Mouse (Mus musculus) heart, adult 2 months (tissue): Measurements from ENCODE around the gene Mtx1.

Source experiments
- CTCF ChIP-seq: fragments of 200-600 bp; IDR thresholded peaks from 2 replicates; pipeline ENCODE4 v1.8.1; 2022; ENCODE audit warnings: antibody characterized with exemption, mild to moderate bottlenecking, moderate library complexity
- EP300 ChIP-seq: fragments of 200-500 bp; IDR thresholded peaks from 2 replicates; pipeline ENCODE4 v1.6.1; 2011; ENCODE audit warnings: low read depth, low read length, control low read depth; ENCODE audit not compliant: insufficient read depth
- POLR2A ChIP-seq: fragments of 200-500 bp; IDR thresholded peaks from 2 replicates; pipeline ENCODE4 v1.6.1; 2011; ENCODE audit warnings: mild to moderate bottlenecking, low read depth, low read length, control low read depth; ENCODE audit not compliant: insufficient read depth

DNA sequence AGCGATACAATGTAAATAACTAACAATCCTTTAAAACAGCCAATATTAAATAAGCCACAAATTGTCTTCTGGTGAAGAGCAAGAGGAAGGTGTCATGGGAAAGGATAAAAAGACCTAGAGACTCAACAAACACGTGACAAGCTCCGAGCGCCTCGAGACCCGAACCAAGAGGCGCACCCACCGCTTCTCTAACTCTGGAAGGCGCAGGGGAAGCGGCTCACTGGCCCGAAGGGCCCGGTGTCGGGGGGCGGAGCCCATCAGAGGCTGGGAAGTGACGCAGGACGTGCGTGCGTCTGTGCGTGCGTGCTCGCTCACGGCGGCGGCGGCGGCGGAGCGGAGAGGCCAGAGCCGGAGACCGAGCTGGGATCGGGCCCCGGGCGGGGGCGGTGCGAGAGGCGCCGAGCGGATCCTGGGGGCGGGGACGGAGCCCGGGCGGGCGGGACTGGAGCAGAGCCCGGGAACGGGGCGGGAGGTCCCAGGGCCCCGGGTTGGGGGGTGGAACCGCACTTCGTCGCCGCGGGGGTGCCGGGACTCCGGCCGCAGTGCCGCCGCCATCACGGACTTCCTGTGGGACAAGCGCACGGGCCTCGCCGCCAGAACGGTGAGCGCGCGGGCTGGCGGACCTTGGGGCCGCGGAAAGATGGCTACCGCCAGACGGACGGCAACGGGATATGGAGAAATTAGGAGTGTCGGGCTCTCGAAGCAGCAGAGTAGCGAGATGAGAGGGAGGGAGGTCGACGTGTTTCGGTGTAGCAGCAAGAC is 62.2 kb downstream of the Mtx1 start, which contains the start of gene Clk2:
- TF ChIP-seq EP300 (no peak), CTCF (no peak), POLR2A (peak; percentile 93)
